Mouse (Mus musculus) forebrain, embryonic 16.5 days (tissue): Measurements from ENCODE around the gene Krtap5-5. TPM values are rescaled to one million over a fixed set of nuclear protein-coding genes. Genes with fewer than 3 reads are reported as not detected.

ENCODE experiments used
- polyA plus RNA-seq: library from polyadenylated mRNA; unstranded; fragments of >200 nt; fragmentation: Nextera tagmentation; extraction: Ambion mirVana; gene quantifications from 2 replicates; pipeline ENCODE4 v1.2.1, GENCODE M21; 2015

Krtap5-5 gene
- polyA plus RNA-seq, 1 experiment from 2014 or later, result not detected

Other genes starting within 250 kb of the Krtap5-5 start
- 53.2 and 54.2 TPM in 2 replicates for gene Mob2, start 168.9 kb downstream of the Krtap5-5 start, polyA plus RNA-seq
- 84.9 and 98.7 TPM in 2 replicates for gene Dusp8, start 134.1 kb downstream of the Krtap5-5 start, polyA plus RNA-seq
- 0.34 TPM in 1 of 2 replicates, not detected in the other for gene Gm45618, start 109.2 kb downstream of the Krtap5-5 start, polyA plus RNA-seq
- not detected in 2 replicates for gene Gm39115, start 93.9 kb downstream of the Krtap5-5 start, polyA plus RNA-seq
- not detected in 2 replicates for gene Gm45337, start 85.4 kb downstream of the Krtap5-5 start, polyA plus RNA-seq
- not detected in 2 replicates for gene Gm29735, start 72.9 kb downstream of the Krtap5-5 start, polyA plus RNA-seq
- gene Gm4553, start 64.2 kb downstream of the Krtap5-5 start, polyA plus RNA-seq, result not detected in 2 replicates
- not detected in 2 replicates for gene Krtap5-2, start 54.0 kb downstream of the Krtap5-5 start, polyA plus RNA-seq
- not detected in 2 replicates for gene Gm10153, start 39.6 kb downstream of the Krtap5-5 start, polyA plus RNA-seq
- gene Krtap5-3, start 28.6 kb downstream of the Krtap5-5 start, polyA plus RNA-seq, result not detected in 2 replicates
- gene Gm7579, start 18.1 kb downstream of the Krtap5-5 start, polyA plus RNA-seq, result not detected in 2 replicates
- gene Gm40460, start 11.1 kb upstream of the Krtap5-5 start, polyA plus RNA-seq, result not detected in 2 replicates
- gene Gm2431, start 28.4 kb upstream of the Krtap5-5 start, polyA plus RNA-seq, result not detected in 2 replicates
- gene Gm4559, start 44.4 kb upstream of the Krtap5-5 start, polyA plus RNA-seq, result not detected in 2 replicates
- not detected in 2 replicates for gene Krtap5-1, start 67.1 kb upstream of the Krtap5-5 start, polyA plus RNA-seq
- gene Krtap5-4, start 73.6 kb upstream of the Krtap5-5 start, polyA plus RNA-seq, result not detected in 2 replicates
- gene Ifitm10, start 143.8 kb upstream of the Krtap5-5 start, polyA plus RNA-seq, result 2.6 and 3.8 TPM in 2 replicates
- gene Gm49369, start 152.7 kb upstream of the Krtap5-5 start, polyA plus RNA-seq, result not detected in 2 replicates
- 203 and 208 TPM in 2 replicates for gene Ctsd, start 158.1 kb upstream of the Krtap5-5 start, polyA plus RNA-seq
- gene Syt8, start 204.9 kb upstream of the Krtap5-5 start, polyA plus RNA-seq, result not detected in 2 replicates
- gene Tnni2, start 211.8 kb upstream of the Krtap5-5 start, polyA plus RNA-seq, result 0.89 TPM in 1 of 2 replicates, not detected in the other
- 3.5 and 5.5 TPM in 2 replicates for gene Lsp1, start 230.8 kb upstream of the Krtap5-5 start, polyA plus RNA-seq